Mouse (Mus musculus) brain, embryonic 18.5 days (tissue): ENCODE measurements at regions not wholly inside any gene's neighbourhood (a gene's known extent, or its start where the extent isn't known, plus 50 kb on each side); places are given as distances from the start of the nearest gene placed in this dataset.

ENCODE experiments used
- DNase-seq: peaks from one replicate; pipeline ENCODE4 v3.0.0-alpha.2; 2012; ENCODE audit warnings: low read depth, low spot score

DNA sequence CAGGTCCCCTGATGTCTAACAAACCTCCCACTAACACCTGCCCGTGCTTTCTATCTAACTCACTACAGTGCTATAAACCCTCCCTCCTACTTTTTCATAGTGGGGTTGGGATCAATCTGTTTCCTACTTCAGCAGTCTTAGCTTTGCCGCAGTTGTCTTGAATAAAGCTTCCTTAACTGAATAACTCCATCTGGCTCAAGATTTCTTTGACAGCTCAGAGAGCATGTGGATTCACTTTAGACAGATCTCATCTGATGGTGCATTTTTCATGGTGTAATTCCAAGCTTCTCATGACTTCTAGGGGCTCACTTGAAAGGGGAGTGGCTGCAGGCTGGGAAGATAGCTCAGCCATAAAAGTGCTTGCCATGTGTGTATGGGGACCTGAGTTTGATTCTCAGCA is 313.2 kb upstream of the Dpyd start:
- peak; percentile 28 for DNase-seq

DNA sequence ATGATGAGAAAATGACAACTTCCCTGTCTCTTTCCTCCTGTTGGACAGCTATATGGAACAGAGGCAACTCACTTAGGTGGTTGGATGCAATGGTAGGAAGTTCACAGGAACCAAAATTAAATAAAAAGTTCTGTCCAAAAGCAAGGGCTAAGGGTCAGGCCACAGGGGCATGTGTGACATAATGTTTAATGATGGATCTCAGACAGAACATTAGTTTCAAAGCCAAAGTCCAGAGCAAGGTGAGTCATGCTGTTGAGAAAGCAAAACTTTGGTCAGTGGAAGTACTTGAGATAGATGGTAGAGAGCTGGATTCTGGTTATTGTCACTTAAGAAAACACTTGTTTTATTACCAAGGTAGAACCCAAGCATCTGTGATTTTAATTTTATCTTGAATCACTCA is 286.0 kb upstream of the Dpyd start:
- no peak for DNase-seq

DNA sequence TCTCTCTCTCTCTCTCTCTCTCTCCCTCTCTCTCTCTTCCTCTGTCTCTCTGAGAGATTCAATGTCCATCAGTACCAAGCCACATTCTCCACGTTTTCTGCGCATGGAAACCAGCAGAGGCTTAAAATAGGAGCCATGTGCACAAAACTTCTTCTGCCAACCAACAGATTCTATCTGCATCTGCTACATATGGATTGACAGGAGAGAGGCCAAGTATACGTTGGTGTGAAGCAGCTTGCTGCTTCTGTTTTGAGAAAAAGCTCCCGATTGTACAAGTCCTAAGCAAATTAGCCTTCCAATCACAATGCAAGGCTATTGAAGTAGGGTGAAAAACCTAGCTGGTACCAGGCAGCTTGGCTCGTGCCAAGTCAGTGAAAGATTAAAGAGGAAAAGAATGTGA is 283.7 kb upstream of the Dpyd start:
- peak; percentile 70 for DNase-seq

DNA sequence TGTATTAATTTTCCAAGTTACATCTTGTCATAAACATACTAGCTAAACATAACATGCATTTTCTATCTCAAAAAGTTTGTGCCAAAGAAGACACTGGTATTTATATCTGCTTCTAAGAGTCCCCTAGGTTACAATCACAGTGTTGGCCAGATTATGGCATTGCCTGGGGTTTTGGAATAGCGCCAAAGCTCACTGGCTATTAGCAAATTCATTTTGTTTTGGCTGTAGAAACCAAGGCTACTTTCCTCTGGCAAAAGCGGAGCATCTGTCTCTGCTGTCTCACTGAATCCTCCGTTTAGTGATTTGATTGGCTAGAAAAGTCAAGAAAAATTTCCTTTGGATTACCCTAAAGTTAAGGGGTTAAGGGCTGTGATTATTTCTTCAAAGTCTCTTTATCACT is 275.0 kb upstream of the Dpyd start:
- DNase-seq = no peak

DNA sequence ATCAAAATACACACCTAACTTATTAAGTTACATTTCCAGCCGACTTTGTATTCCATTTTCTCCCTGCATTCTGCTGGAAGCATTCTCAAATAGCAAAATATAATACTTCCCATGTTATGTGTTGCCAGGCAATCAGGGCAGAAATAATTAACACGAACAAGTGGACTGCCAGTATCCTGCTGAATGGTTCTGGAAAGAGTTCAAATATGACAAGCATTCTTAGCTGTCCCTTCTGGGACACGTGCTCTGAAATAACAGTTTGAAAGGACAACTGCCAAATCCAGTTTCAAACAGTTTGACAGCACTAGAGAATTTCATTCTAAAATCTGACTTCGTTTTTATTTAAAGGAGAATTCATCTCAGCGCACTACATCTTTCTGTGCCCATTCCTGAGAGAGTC is 236.8 kb upstream of the Dpyd start:
- peak; percentile 66 for DNase-seq

DNA sequence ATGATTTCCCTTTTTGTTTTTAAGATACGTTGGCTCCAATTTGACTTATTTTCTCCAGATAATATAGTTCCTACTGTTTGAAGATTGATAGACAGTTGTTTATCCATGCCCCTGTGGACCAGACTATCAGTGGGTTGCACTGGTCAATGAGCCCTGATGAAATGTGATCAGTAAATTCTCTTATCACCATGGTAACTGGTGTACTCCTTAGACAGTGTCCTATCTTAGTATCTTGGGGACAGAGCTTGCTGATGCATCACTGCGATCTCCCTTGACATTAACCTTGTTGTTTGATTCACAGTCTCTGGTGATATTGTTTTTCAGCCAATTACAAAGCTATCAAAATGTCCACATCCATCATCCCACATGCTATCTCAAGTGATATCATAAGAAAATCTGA is 233.7 kb upstream of the Dpyd start:
- no peak for DNase-seq

DNA sequence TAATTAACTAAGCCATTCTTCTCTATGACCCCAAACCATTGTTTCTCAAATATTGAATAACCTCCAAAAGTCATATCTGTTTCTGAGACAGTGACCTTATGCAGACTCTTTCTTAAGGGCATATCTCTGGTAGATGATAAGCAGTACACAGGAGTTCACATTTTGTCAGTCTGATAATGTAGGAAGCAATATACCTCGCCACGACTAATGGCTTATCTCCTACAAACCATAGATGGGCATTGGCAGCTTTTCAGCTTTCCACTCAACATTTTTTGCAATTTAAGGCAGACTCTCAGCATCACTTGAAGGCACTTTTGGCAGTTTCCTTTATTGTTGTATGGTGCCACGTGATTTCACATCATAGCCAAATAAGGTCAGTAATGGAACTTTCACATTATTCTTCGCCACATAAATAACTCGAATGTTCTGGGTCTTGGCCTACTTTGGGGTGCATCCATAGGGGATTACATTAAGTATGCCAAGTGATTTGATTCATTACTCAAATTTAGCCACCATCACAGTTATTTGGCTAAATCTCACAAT is 232.7 kb upstream of the Dpyd start:
- DNase-seq = no peak

DNA sequence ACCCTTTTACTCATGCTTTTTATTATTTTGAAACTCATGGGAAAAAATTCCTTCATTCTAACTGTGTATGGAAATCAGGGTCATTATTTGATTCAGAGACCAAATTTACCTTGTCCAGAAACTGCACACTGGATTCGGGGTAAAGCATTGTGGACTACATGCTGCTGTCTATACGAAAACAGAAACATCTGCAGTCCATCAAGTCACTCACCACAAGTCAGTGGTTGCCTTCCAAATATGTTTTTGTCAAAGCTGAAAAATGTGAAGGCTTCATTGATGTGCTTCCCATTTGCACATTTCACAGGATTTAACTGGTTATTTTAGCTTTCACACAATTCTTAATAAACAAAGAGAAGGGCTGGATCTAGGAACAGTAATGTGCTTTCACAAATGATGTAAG is 230.4 kb upstream of the Dpyd start:
- no peak for DNase-seq

DNA sequence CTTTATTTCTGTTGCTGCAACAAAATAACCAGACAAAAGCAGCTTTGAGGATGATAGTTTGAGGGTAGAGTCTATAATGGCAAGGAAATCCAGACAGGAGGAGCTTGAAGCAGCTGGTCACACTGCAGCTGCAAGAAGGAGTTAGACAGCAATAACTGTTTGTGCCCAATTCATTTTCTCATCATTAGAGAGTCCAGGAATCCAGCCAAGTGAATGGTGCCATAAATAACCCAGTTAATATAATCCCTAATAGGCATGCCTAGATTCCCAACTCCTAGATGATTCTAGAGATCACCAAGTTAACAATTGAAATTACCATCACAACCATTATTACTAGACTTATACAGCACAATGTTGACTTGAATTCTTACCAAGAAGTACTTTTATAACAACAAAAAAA is 223.2 kb upstream of the Dpyd start:
- no peak for DNase-seq

DNA sequence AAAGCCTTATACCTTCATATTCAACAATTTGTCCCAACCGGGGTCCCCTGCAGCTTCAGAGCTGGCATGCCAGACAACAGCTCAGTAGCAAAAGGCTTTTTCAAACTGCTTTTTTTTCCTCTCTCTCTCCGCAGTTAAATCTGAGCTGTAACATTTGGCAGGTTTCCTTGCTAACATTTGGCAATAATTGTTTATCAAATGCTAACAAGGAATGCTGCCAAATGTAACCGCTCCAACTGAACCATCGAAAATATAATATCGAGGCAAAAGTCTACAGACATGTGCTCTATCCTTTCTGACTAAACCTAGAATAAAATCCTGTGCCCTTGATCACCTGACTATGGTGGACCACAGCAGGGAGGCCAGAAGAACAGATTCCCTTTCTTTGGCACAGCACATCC is 200.2 kb upstream of the Dpyd start:
- peak; percentile 60 for DNase-seq
